In genomic region chrX:136115419-136115961, GRCm38 (mm10) we compare ENCODE assay signal across 8 mouse cellular contexts. TPM values are rescaled to one million over a fixed set of nuclear protein-coding genes. Genes with fewer than 3 reads are reported as not detected.
DNase-seq lines count a peak whose midpoint lies in the region; ATAC-seq and TF ChIP-seq lines count a peak whose summit lies in the region.

No protein-coding gene starts in this region.

- H3K36me3 ChIP-seq in lung, postnatal 0 days (ENCODE audit: insufficient read depth, low read length): no peaks in the 10 kb centered on the region
- H3K36me3 ChIP-seq in midbrain, embryonic 14.5 days (ENCODE audit: control insufficient read depth, insufficient read depth, low read length): no peaks in the 10 kb centered on the region
- H3K36me3 ChIP-seq in testis, adult 2 months (ENCODE audit: control insufficient read depth, insufficient read depth, low read length): no peaks in the 10 kb centered on the region

- peak overlapping the region; percentile 22; the same call in 1 of the 2 replicates for H3K4me2 ChIP-seq in lung, postnatal 0 days (replicated peaks; ENCODE audit: low read depth, low read length)
- H3K4me2 ChIP-seq in midbrain, embryonic 14.5 days (ENCODE audit: low read length): peak overlapping the region; percentile 41

- H3K27ac ChIP-seq in lung, postnatal 0 days (ENCODE audit: low read length): no peak overlapping the region
- H3K27ac ChIP-seq in midbrain, embryonic 14.5 days (replicated peaks; ENCODE audit: low read depth, low read length): peak overlapping the region; percentile 88
- peak overlapping the region; percentile 49 for H3K27ac ChIP-seq in testis, adult 2 months (ENCODE audit: control insufficient read depth, insufficient read depth, low read depth, low read length)

- peak; percentile 16; the same call in 1 of the 2 replicates for TF ChIP-seq POLR2A in testis, adult 2 months (IDR thresholded peaks at IDR 0.05; ENCODE audit: control insufficient read depth, low read depth, low read length)

- no peaks in the 10 kb centered on the region for H3K4me1 ChIP-seq in lung, postnatal 0 days (ENCODE audit: insufficient read depth, low read depth, low read length)
- H3K4me1 ChIP-seq in midbrain, embryonic 14.5 days (ENCODE audit: control insufficient read depth, insufficient read depth, low read length): no peaks in the 10 kb centered on the region
- H3K4me1 ChIP-seq in testis, adult 2 months (ENCODE audit: control insufficient read depth, insufficient read depth, low read length): no peaks in the 10 kb centered on the region

- peak overlapping the region; percentile 1; the same call in 1 of the 2 replicates for H3K4me3 ChIP-seq in lung, postnatal 0 days (ENCODE audit: low read depth, low read length)
- H3K4me3 ChIP-seq in midbrain, embryonic 14.5 days (replicated peaks; ENCODE audit: low read depth, low read length): peak overlapping the region; percentile 39
- peak overlapping the region; percentile 69 for H3K4me3 ChIP-seq in testis, adult 2 months (ENCODE audit: control insufficient read depth, low read depth, low read length)

- DNase-seq in lung, postnatal 0 days (ENCODE audit: low spot score): no peak
- no peak for DNase-seq in lung, postnatal 14 days
- peak; percentile 77 for DNase-seq in cerebellum, adult 9-11 months
- peak; percentile 64 for DNase-seq in left cerebral cortex, adult 11 months (ENCODE audit: low spot score)
- DNase-seq in midbrain, embryonic 14.5 days: peak; percentile 92
- DNase-seq in gastrocnemius, adult 8-10 months (ENCODE audit: low spot score in 2 of 2): no peak

- no peaks in the 10 kb centered on the region for H3K27me3 ChIP-seq in lung, postnatal 0 days (replicated peaks; ENCODE audit: insufficient read depth, low read length)
- no peaks in the 10 kb centered on the region for H3K27me3 ChIP-seq in midbrain, embryonic 14.5 days (ENCODE audit: control insufficient read depth, insufficient read depth, low read length)
- no peaks in the 10 kb centered on the region for H3K27me3 ChIP-seq in testis, adult 2 months (ENCODE audit: control insufficient read depth, insufficient read depth, low read length)

- H3K9ac ChIP-seq in lung, postnatal 0 days (replicated peaks; ENCODE audit: low read depth): no peak overlapping the region
- H3K9ac ChIP-seq in midbrain, embryonic 14.5 days (replicated peaks; ENCODE audit: low read length): no peak overlapping the region; the same call in 1 of the 2 replicates

- TF ChIP-seq EP300 in lung, postnatal 0 days (IDR thresholded peaks at IDR 0.05): no peak

- 12% methylated on average over 23 of the region's 23 CpGs for WGBS in lung, postnatal 0 days
- 26% methylated on average over 23 of the region's 23 CpGs for WGBS in midbrain, embryonic 14.5 days

- peak; percentile 37 for ATAC-seq in lung, postnatal 0 days
- ATAC-seq in frontal cortex, adult (ENCODE audit: low TSS enrichment): peak; percentile 100
- ATAC-seq in midbrain, embryonic 14.5 days (ENCODE audit: low FRiP score, low TSS enrichment): peak; percentile 99

- no peak for TF ChIP-seq CTCF in lung, postnatal 0 days (IDR thresholded peaks at IDR 0.05)
- TF ChIP-seq CTCF in testis, adult 2 months (IDR thresholded peaks at IDR 0.05; ENCODE audit: control insufficient read depth, insufficient read depth, insufficient replicate concordance, low read depth, low read length): no peak

- H3K9me3 ChIP-seq in lung, postnatal 0 days (ENCODE audit: low read length): no peaks in the 10 kb centered on the region
- H3K9me3 ChIP-seq in midbrain, embryonic 14.5 days (ENCODE audit: control insufficient read depth, low read length): no peaks in the 10 kb centered on the region

RNA-seq across cellular contexts. Expression of gene Bex4, which starts 23.3 kb away (rescaled TPM):
- polyA plus RNA-seq in lung, postnatal 0 days (2015; fragmentation: Nextera tagmentation; extraction: Ambion mirVana): 223 and 297 TPM in 2 replicates
- polyA plus RNA-seq in midbrain, embryonic 14.5 days (2014; fragmentation: Nextera tagmentation; extraction: Ambion mirVana): 139 and 159 TPM in 2 replicates
- 13.1 and 17.0 TPM in 2 replicates for polyA plus RNA-seq in testis, adult 2 months (2012; rRNA removed)
- total RNA-seq in gastrocnemius, adult 8-10 months (2022): not detected

RNA-seq across cellular contexts. Expression of gene Nxf3, which starts 30.4 kb away (rescaled TPM):
- 0.07 and 0.08 TPM in 2 replicates for polyA plus RNA-seq in lung, postnatal 0 days (2015; fragmentation: Nextera tagmentation; extraction: Ambion mirVana)
- not detected in 2 replicates for polyA plus RNA-seq in midbrain, embryonic 14.5 days (2014; fragmentation: Nextera tagmentation; extraction: Ambion mirVana)
- polyA plus RNA-seq in testis, adult 2 months (2012; rRNA removed): 42.6 and 67.8 TPM in 2 replicates
- total RNA-seq in gastrocnemius, adult 8-10 months (2022): not detected

RNA-seq across cellular contexts. Expression of gene Bex2, which starts 47.5 kb away (rescaled TPM):
- 250 and 327 TPM in 2 replicates for polyA plus RNA-seq in lung, postnatal 0 days (2015; fragmentation: Nextera tagmentation; extraction: Ambion mirVana)
- 546 and 709 TPM in 2 replicates for polyA plus RNA-seq in midbrain, embryonic 14.5 days (2014; fragmentation: Nextera tagmentation; extraction: Ambion mirVana)
- polyA plus RNA-seq in testis, adult 2 months (2012; rRNA removed): 3.1 and 3.9 TPM in 2 replicates
- total RNA-seq in gastrocnemius, adult 8-10 months (2022): under 1 TPM in 1 of 4 experiments, not detected in 3; 0.43 TPM

RNA-seq across cellular contexts. Expression of gene Tceal8, which starts 56.7 kb away (rescaled TPM):
- 134 and 185 TPM in 2 replicates for polyA plus RNA-seq in lung, postnatal 0 days (2015; fragmentation: Nextera tagmentation; extraction: Ambion mirVana)
- polyA plus RNA-seq in midbrain, embryonic 14.5 days (2014; fragmentation: Nextera tagmentation; extraction: Ambion mirVana): 133 and 136 TPM in 2 replicates
- 3.8 and 4.2 TPM in 2 replicates for polyA plus RNA-seq in testis, adult 2 months (2012; rRNA removed)
- 1 to 10 TPM; 3.7 to 6.0 (median 5.1) TPM for total RNA-seq in gastrocnemius, adult 8-10 months (2022)

Comparison
In these comparisons a context has a peak if more than half of its experiments do, and no peak if none do; other contexts are left out.
1. ATAC-seq: peak in every context shown above with its lines; median percentile 100 in frontal cortex, adult; 99 in midbrain, embryonic 14.5 days; 37 in lung, postnatal 0 days.
2. DNase-seq: peak in cerebellum, adult 9-11 months (single experiment), left cerebral cortex, adult 11 months (single experiment) and midbrain, embryonic 14.5 days (single experiment); none in lung, postnatal 0 days (single experiment), lung, postnatal 14 days (single experiment) and gastrocnemius, adult 8-10 months (0 of 2).
3. H3K4me3 ChIP-seq: peak in every context shown above with its lines; median percentile 69 in testis, adult 2 months; 39 in midbrain, embryonic 14.5 days; 1 in lung, postnatal 0 days.
4. RNA of gene Nxf3, which starts 30.4 kb away (polyA plus RNA-seq): 42.6 to 67.8 TPM in testis, adult 2 months; 0.07 to 0.08 TPM in lung, postnatal 0 days and not detected in midbrain, embryonic 14.5 days; every median in the first group is over 10 times any median in the second.
5. RNA of gene Bex2, which starts 47.5 kb away (polyA plus RNA-seq): 546 to 709 TPM in midbrain, embryonic 14.5 days and 250 to 327 TPM in lung, postnatal 0 days; 3.1 to 3.9 TPM in testis, adult 2 months; every median in the first group is over 10 times any median in the second.